Mouse (Mus musculus) lung, embryonic 16.5 days (tissue): ENCODE data around the gene Cfap97. TPM values are rescaled to one million over a fixed set of nuclear protein-coding genes. Genes with fewer than 3 reads are reported as not detected.
A peak's percentile ranks its signal among the peaks of the same experiment; 100 is the strongest.

ENCODE experiments used
- ATAC-seq: fragments of 200-750 bp; cut with Nextera tagmentation; 2 replicates; pipeline ENCODE4 v1.8.0; 2017; ENCODE audit warnings: low read depth, mild to moderate bottlenecking, moderate library complexity
- H3K27ac ChIP-seq: fragments of 300-500 bp; sonication (generic); 2 replicates; pipeline ENCODE4 v1.5.1; 2014; ENCODE audit warnings: mild to moderate bottlenecking, control low read depth, low read length
- H3K27me3 ChIP-seq: fragments of 300-500 bp; sonication (generic); 2 replicates; pipeline ENCODE4 v1.6.1; 2014; ENCODE audit warnings: low read depth, low read length, mixed read lengths; ENCODE audit not compliant: control insufficient read depth, insufficient read depth
- H3K36me3 ChIP-seq: fragments of 300-500 bp; sonication (generic); 2 replicates; pipeline ENCODE4 v1.6.1; 2014; ENCODE audit warnings: low read length; ENCODE audit not compliant: control insufficient read depth, insufficient read depth
- H3K4me1 ChIP-seq: fragments of 300-500 bp; sonication (generic); replicated peaks from 2 replicates; pipeline ENCODE4 v1.6.1; 2014; ENCODE audit warnings: low read length, mixed read lengths; ENCODE audit not compliant: control insufficient read depth, insufficient read depth
- H3K4me2 ChIP-seq: fragments of 300-500 bp; sonication (generic); 2 replicates; pipeline ENCODE4 v1.6.1; 2014; ENCODE audit warnings: low read depth, low read length, control low read depth
- H3K4me3 ChIP-seq: fragments of 300-500 bp; sonication (generic); 2 replicates; pipeline ENCODE4 v1.5.1; 2014; ENCODE audit warnings: mild to moderate bottlenecking, low read length, control low read depth
- H3K9ac ChIP-seq: fragments of 300-500 bp; sonication (generic); 2 replicates; pipeline ENCODE4 v1.6.1; 2014; ENCODE audit warnings: low read length, control low read depth
- H3K9me3 ChIP-seq: fragments of 300-500 bp; sonication (generic); 2 replicates; pipeline ENCODE4 v1.6.1; 2016; ENCODE audit warnings: low read length; ENCODE audit not compliant: control insufficient read depth
- WGBS: fragments of 180-500 bp; shearing (Covaris S2); extraction: QIAGEN DNeasy Blood & Tissue Kit; methylation state at CpG from one replicate; pipeline ENCODE4 v1.1.7; 2014; 5-methylcytosine and 5-hydroxymethylcytosine counted together
- polyA plus RNA-seq: library from polyadenylated mRNA; unstranded; fragments of >200 nt; fragmentation: Nextera tagmentation; extraction: Ambion mirVana; gene quantifications from 2 replicates; pipeline ENCODE4 v1.2.1, GENCODE M21; 2015

Cfap97 gene
- polyA plus RNA-seq, 1 experiment from 2014 or later = 28.5 TPM

- H3K4me2 ChIP-seq = no peak overlapping the region
- H3K36me3 ChIP-seq = peaks cover 5% of the 10 kb centered on the region
- 96% methylated on average over 3 of the region's 3 CpGs for WGBS
- no peak overlapping the region for H3K27ac ChIP-seq
- no peak overlapping the region for H3K4me3 ChIP-seq
- H3K9me3 ChIP-seq = no peaks in the 10 kb centered on the region
- H3K27me3 ChIP-seq = no peaks in the 10 kb centered on the region
- ATAC-seq = no peak
- H3K9ac ChIP-seq = no peak overlapping the region
- no peaks in the 10 kb centered on the region for H3K4me1 ChIP-seq
Observed at GRCm38 (mm10) chr8:46196877-46197276, 45.3 kb downstream of the Cfap97 start.

GRCm38 (mm10) chr8:46197673-46198072 is 46.1 kb downstream of the Cfap97 start:
- H3K9me3 ChIP-seq = no peaks in the 10 kb centered on the region
- H3K4me2 ChIP-seq = no peak overlapping the region
- ATAC-seq = no peak
- peaks cover 5% of the 10 kb centered on the region for H3K36me3 ChIP-seq
- no peak overlapping the region for H3K27ac ChIP-seq
- 79% methylated on average over 5 of the region's 5 CpGs for WGBS
- no peak overlapping the region for H3K4me3 ChIP-seq
- no peaks in the 10 kb centered on the region for H3K4me1 ChIP-seq
- H3K27me3 ChIP-seq = no peaks in the 10 kb centered on the region
- H3K9ac ChIP-seq = no peak overlapping the region

- Histone ChIP-seq H3K4me1 (no peaks in the 10 kb centered on the region), H3K36me3 (peaks cover 29% of the 10 kb centered on the region), H3K27me3 (no peaks in the 10 kb centered on the region), H3K27ac (no peak overlapping the region), H3K4me2 (no peak overlapping the region), H3K4me3 (no peak overlapping the region), H3K9ac (no peak overlapping the region), H3K9me3 (no peaks in the 10 kb centered on the region)
- ATAC-seq = no peak
- 85% methylated on average over 6 of the region's 6 CpGs for WGBS
Observed at GRCm38 (mm10) chr8:46202350-46202749, 50.8 kb downstream of the Cfap97 start.

GRCm38 (mm10) chr8:46204301-46204700 is 52.7 kb downstream of the Cfap97 start:
- Histone ChIP-seq H3K4me3 (no peak overlapping the region), H3K9me3 (no peaks in the 10 kb centered on the region), H3K27ac (no peak overlapping the region), H3K4me2 (no peak overlapping the region), H3K36me3 (peaks cover 43% of the 10 kb centered on the region), H3K27me3 (no peaks in the 10 kb centered on the region), H3K4me1 (peaks cover 9% of the 10 kb centered on the region), H3K9ac (no peak overlapping the region)
- WGBS = 81% methylated on average over 3 of the region's 3 CpGs
- ATAC-seq = no peak

GRCm38 (mm10) chr8:46204974-46205640 is 53.5 kb downstream of the Cfap97 start:
- WGBS = 77% methylated on average over 9 of the region's 9 CpGs
- H3K4me1 ChIP-seq = peaks cover 17% of the 10 kb centered on the region
- H3K9me3 ChIP-seq = no peaks in the 10 kb centered on the region
- no peak overlapping the region for H3K9ac ChIP-seq
- H3K4me2 ChIP-seq = no peak overlapping the region
- H3K4me3 ChIP-seq = no peak overlapping the region
- ATAC-seq = no peak
- H3K27ac ChIP-seq = no peak overlapping the region
- H3K27me3 ChIP-seq = no peaks in the 10 kb centered on the region
- peaks cover 43% of the 10 kb centered on the region for H3K36me3 ChIP-seq

GRCm38 (mm10) chr8:46206107-46206506 is 54.5 kb downstream of the Cfap97 start:
- WGBS = 83% methylated on average over 6 of the region's 6 CpGs
- Histone ChIP-seq H3K9ac (no peak overlapping the region), H3K4me1 (peaks cover 17% of the 10 kb centered on the region), H3K9me3 (no peaks in the 10 kb centered on the region), H3K27ac (no peak overlapping the region), H3K36me3 (peaks cover 43% of the 10 kb centered on the region), H3K4me3 (no peak overlapping the region), H3K27me3 (no peaks in the 10 kb centered on the region), H3K4me2 (no peak overlapping the region)
- ATAC-seq = no peak

- no peaks in the 10 kb centered on the region for H3K9me3 ChIP-seq
- H3K4me1 ChIP-seq = peaks cover 23% of the 10 kb centered on the region
- H3K27ac ChIP-seq = no peak overlapping the region
- no peak overlapping the region for H3K9ac ChIP-seq
- no peaks in the 10 kb centered on the region for H3K27me3 ChIP-seq
- ATAC-seq = no peak
- 53% methylated on average over 12 of the region's 12 CpGs for WGBS
- peak overlapping the region; percentile 91; the same call in 1 of the 2 replicates for H3K4me3 ChIP-seq
- H3K36me3 ChIP-seq = peaks cover 42% of the 10 kb centered on the region
- peak overlapping the region; percentile 84 for H3K4me2 ChIP-seq
Observed at GRCm38 (mm10) chr8:46208354-46208753, 56.8 kb downstream of the Cfap97 start.

- Histone ChIP-seq H3K4me1 (peaks cover 23% of the 10 kb centered on the region), H3K4me3 (peak overlapping the region; percentile 91), H3K9me3 (no peaks in the 10 kb centered on the region), H3K27ac (no peak overlapping the region), H3K27me3 (no peaks in the 10 kb centered on the region), H3K9ac (peak overlapping the region; percentile 42; the same call in 1 of the 2 replicates), H3K4me2 (peak overlapping the region; percentile 84), H3K36me3 (peaks cover 39% of the 10 kb centered on the region)
- ATAC-seq = no peak
- WGBS = 77% methylated on average over 15 of the region's 15 CpGs
Observed at GRCm38 (mm10) chr8:46209057-46209456, 57.5 kb downstream of the Cfap97 start.

- no peaks in the 10 kb centered on the region for H3K9me3 ChIP-seq
- H3K4me3 ChIP-seq = peak within 1 kb of the TSS; percentile 91
- H3K36me3 ChIP-seq = peaks cover 27% of the 10 kb centered on the region
- peaks cover 23% of the 10 kb centered on the region for H3K4me1 ChIP-seq
- H3K9ac ChIP-seq = peak within 1 kb of the TSS; percentile 89
- ATAC-seq = peak; percentile 100
- under 1% methylated on average over 81 of the region's 84 CpGs for WGBS
- H3K27me3 ChIP-seq = no peaks in the 10 kb centered on the region
- peak within 1 kb of the TSS; percentile 84 for H3K4me2 ChIP-seq
- peak within 1 kb of the TSS; percentile 90 for H3K27ac ChIP-seq
Observed at GRCm38 (mm10) chr8:46210404-46211315, 59.1 kb downstream of the Cfap97 start, which contains the start of gene Slc25a4. Slc25a4 (minus strand) TSS chr8:46211284.
